Mouse (Mus musculus): ENCODE measurements around the gene Lrrc15. TPM values are rescaled to one million over a fixed set of nuclear protein-coding genes. Genes with fewer than 3 reads are reported as not detected.

Lrrc15 gene
- polyA plus RNA-seq, 1 experiment from 2014 or later = not detected

GRCm38 (mm10) chr16:30261341-30261740, 21.7 kb downstream of the Lrrc15 start:
- CTCF ChIA-PET = interaction anchor here (1.3 to 2.0 kb wide), 2 partner anchors 9 to 10 kb away, joined by 5 read pairs; no protein-coding TSS in a partner anchor
- in situ Hi-C loops (cut with MboI; ENCODE audit: low pct_unique_long_range_greater_than_20kb) = loop anchor here (25.0 kb wide), 1 partner anchor 801 kb away; no protein-coding TSS in a partner anchor
- H3K27me3 ChIP-seq = no peaks in the 10 kb centered on the region
- DNase-seq (ENCODE audit: low read depth, low spot score) (no peak), ATAC-seq (no peak)
- no peak for TF ChIP-seq CTCF (IDR thresholded peaks at IDR 0.05)
- POLR2A ChIA-PET = no interaction called here

GRCm38 (mm10) chr16:30260012-30260635, 22.9 kb downstream of the Lrrc15 start:
- in situ Hi-C loops (cut with MboI; ENCODE audit: low pct_unique_long_range_greater_than_20kb) = loop anchor here (25.0 kb wide), 1 partner anchor 802 kb away; no protein-coding TSS in a partner anchor
- no peak for TF ChIP-seq CTCF (IDR thresholded peaks at IDR 0.05)
- DNase-seq (ENCODE audit: low read depth, low spot score) (no peak), ATAC-seq (no peak)
- POLR2A ChIA-PET = no interaction called here
- CTCF ChIA-PET = interaction anchor here (2.0 kb wide), 1 partner anchor 8 kb away, joined by 5 read pairs; no protein-coding TSS in a partner anchor
- H3K27me3 ChIP-seq = no peaks in the 10 kb centered on the region

- no peak for DNase-seq (ENCODE audit: low read depth, low spot score)
These were observed 23.6 kb downstream of the Lrrc15 start for GRCm38 (mm10) chr16:30259444-30259843.

GRCm38 (mm10) chr16:30258441-30258840, 24.6 kb downstream of the Lrrc15 start:
- in situ Hi-C loops (cut with MboI; ENCODE audit: low pct_unique_long_range_greater_than_20kb) = loop anchor here (25.0 kb wide), 1 partner anchor 804 kb away; no protein-coding TSS in a partner anchor
- no peaks in the 10 kb centered on the region for H3K27me3 ChIP-seq
- ChIA-PET CTCF (interaction anchor here (1.1 to 1.6 kb wide), 2 partner anchors 56 to 253 kb away, joined by 4 to 5 read pairs; no protein-coding TSS in a partner anchor), POLR2A (no interaction called here)
- no peak for TF ChIP-seq CTCF (IDR thresholded peaks at IDR 0.05)
- no peak for ATAC-seq
- DNase-seq (ENCODE audit: low read depth, low spot score) = no peak

More at GRCm38 (mm10) chr16:30259444-30259843, 23.6 kb downstream of the Lrrc15 start:
- H3K27me3 ChIP-seq = no peaks in the 10 kb centered on the region
- no peak for TF ChIP-seq CTCF (IDR thresholded peaks at IDR 0.05)
- ChIA-PET POLR2A (no interaction called here), CTCF (interaction anchor here (1.1 to 2.0 kb wide), 2 partner anchors 8 to 55 kb away, joined by 4 to 5 read pairs; no protein-coding TSS in a partner anchor)
- no peak for ATAC-seq
- in situ Hi-C loops (cut with MboI; ENCODE audit: low pct_unique_long_range_greater_than_20kb) = loop anchor here (25.0 kb wide), 1 partner anchor 803 kb away; no protein-coding TSS in a partner anchor

GRCm38 (mm10) chr16:30257718-30258117, 25.3 kb downstream of the Lrrc15 start:
- CTCF ChIA-PET = interaction anchor here (0.7 to 1.6 kb wide), 2 partner anchors 12 to 254 kb away, joined by 3 to 5 read pairs; no protein-coding TSS in a partner anchor
- no peak for TF ChIP-seq CTCF (IDR thresholded peaks at IDR 0.05)
- DNase-seq (ENCODE audit: low read depth, low spot score) (peak; percentile 30), ATAC-seq (peak; percentile 47)
- in situ Hi-C loops (cut with MboI; ENCODE audit: low pct_unique_long_range_greater_than_20kb) = loop anchor here (25.0 kb wide), 1 partner anchor 805 kb away; no protein-coding TSS in a partner anchor
- POLR2A ChIA-PET = interaction anchor here (1.3 kb wide), 1 partner anchor 9 kb away, joined by 6 read pairs; no protein-coding TSS in a partner anchor
- no peaks in the 10 kb centered on the region for H3K27me3 ChIP-seq

- ATAC-seq (no peak), DNase-seq (ENCODE audit: low read depth, low spot score) (no peak)
- ChIA-PET POLR2A (no interaction called here), CTCF (interaction anchor here (1.4 kb wide), 1 partner anchor 249 kb away, joined by 3 read pairs; no protein-coding TSS in a partner anchor)
- in situ Hi-C loops (cut with MboI; ENCODE audit: low pct_unique_long_range_greater_than_20kb) = loop anchor here (25.0 kb wide), 1 partner anchor 807 kb away; no protein-coding TSS in a partner anchor
- H3K27me3 ChIP-seq = no peaks in the 10 kb centered on the region
- no peak for TF ChIP-seq CTCF (IDR thresholded peaks at IDR 0.05)
These were observed 28.0 kb downstream of the Lrrc15 start for GRCm38 (mm10) chr16:30255061-30255460.

- ChIA-PET CTCF (interaction anchor here (1.7 kb wide), 1 partner anchor 267 kb away, joined by 4 read pairs; no protein-coding TSS in a partner anchor), POLR2A (interaction anchor here (0.7 kb wide), 1 partner anchor 120 kb away, joined by 9 read pairs; no protein-coding TSS in a partner anchor)
- TF ChIP-seq CTCF (IDR thresholded peaks at IDR 0.05) = no peak
- ATAC-seq (no peak), DNase-seq (ENCODE audit: low read depth, low spot score) (no peak)
- no peaks in the 10 kb centered on the region for H3K27me3 ChIP-seq
- in situ Hi-C loops (cut with MboI; ENCODE audit: low pct_unique_long_range_greater_than_20kb) = loop anchor here (5.0 to 25.0 kb wide), 3 partner anchors 58 to 808 kb away; partner anchors contain the start of gene Gp5
These were observed 29.2 kb downstream of the Lrrc15 start for GRCm38 (mm10) chr16:30253900-30254299.

- DNase-seq (ENCODE audit: low read depth, low spot score) (no peak), ATAC-seq (no peak)
- TF ChIP-seq CTCF (IDR thresholded peaks at IDR 0.05) = no peak
- in situ Hi-C loops (cut with MboI; ENCODE audit: low pct_unique_long_range_greater_than_20kb) = loop anchor here (5.0 to 25.0 kb wide), 3 partner anchors 59 to 809 kb away; partner anchors contain the start of gene Gp5
- ChIA-PET POLR2A (interaction anchor here (0.7 kb wide), 1 partner anchor 119 kb away, joined by 9 read pairs; no protein-coding TSS in a partner anchor), CTCF (interaction anchor here (1.7 kb wide), 1 partner anchor 267 kb away, joined by 4 read pairs; no protein-coding TSS in a partner anchor)
- H3K27me3 ChIP-seq = no peaks in the 10 kb centered on the region
These were observed 29.7 kb downstream of the Lrrc15 start for GRCm38 (mm10) chr16:30253374-30253773.

- TF ChIP-seq CTCF (IDR thresholded peaks at IDR 0.05) = no peak
- POLR2A ChIA-PET = no interaction called here
- peak; percentile 65 for ATAC-seq
- DNase-seq (ENCODE audit: low read depth, low spot score) = peak; percentile 37
- in situ Hi-C loops (cut with MboI; ENCODE audit: low pct_unique_long_range_greater_than_20kb) = loop anchor here (5.0 to 25.0 kb wide), 3 partner anchors 60 to 810 kb away; partner anchors contain the start of gene Gp5
- no peaks in the 10 kb centered on the region for H3K27me3 ChIP-seq
- CTCF ChIA-PET = interaction anchor here (0.7 to 1.6 kb wide), 6 partner anchors 8 to 263 kb away, joined by 3 to 5 read pairs (median 3); no protein-coding TSS in a partner anchor
These were observed 31.0 kb downstream of the Lrrc15 start for GRCm38 (mm10) chr16:30252003-30252418.

GRCm38 (mm10) chr16:30244037-30244700, 38.9 kb downstream of the Lrrc15 start:
- ChIA-PET CTCF (no interaction called here), POLR2A (no interaction called here)
- ATAC-seq = no peak
- TF ChIP-seq CTCF (IDR thresholded peaks at IDR 0.05) = no peak
- no peak for DNase-seq (ENCODE audit: low read depth, low spot score)
- in situ Hi-C loops (cut with MboI; ENCODE audit: low pct_unique_long_range_greater_than_20kb) = no loop called here
- H3K27me3 ChIP-seq = no peaks in the 10 kb centered on the region

Measured in Patski (cell line).